Mouse (Mus musculus) thymus, adult 2 months (tissue): ENCODE measurements around the gene Grm4. TPM values are rescaled to one million over a fixed set of nuclear protein-coding genes. Genes with fewer than 3 reads are reported as not detected.

Experiments
- DNase-seq: peaks from one replicate; pipeline ENCODE4 v3.0.0; 2021
- H3K27ac ChIP-seq: fragments of 200-500 bp; 2 replicates; pipeline ENCODE4 v1.5.1; 2012; ENCODE audit warnings: low read length, control low read depth; ENCODE audit not compliant: control insufficient read depth, insufficient read depth
- H3K27me3 ChIP-seq: fragments of 200-500 bp; 2 replicates; pipeline ENCODE4 v1.6.1; 2012; ENCODE audit warnings: mild to moderate bottlenecking, low read length, moderate library complexity, mixed read lengths; ENCODE audit not compliant: control insufficient read depth, insufficient read depth
- H3K36me3 ChIP-seq: fragments of 200-500 bp; 2 replicates; pipeline ENCODE4 v1.6.1; 2012; ENCODE audit warnings: mild to moderate bottlenecking, low read length, moderate library complexity; ENCODE audit not compliant: control insufficient read depth, insufficient read depth
- H3K4me1 ChIP-seq: fragments of 200-500 bp; replicated peaks from 2 replicates; pipeline ENCODE4 v1.6.1; 2012; ENCODE audit warnings: low read length; ENCODE audit not compliant: control insufficient read depth, insufficient read depth
- H3K4me3 ChIP-seq: fragments of 200-500 bp; 2 replicates; pipeline ENCODE4 v1.5.1; 2012; ENCODE audit warnings: mild to moderate bottlenecking, low read length, control low read depth, moderate library complexity; ENCODE audit not compliant: control insufficient read depth, insufficient read depth
- CTCF ChIP-seq: fragments of 200-500 bp; IDR thresholded peaks from 2 replicates; pipeline ENCODE4 v1.5.1; 2012; ENCODE audit warnings: mild to moderate bottlenecking, control low read depth, low read length, moderate library complexity, borderline replicate concordance; ENCODE audit not compliant: control insufficient read depth, poor library complexity, insufficient read depth; ENCODE audit errors: extremely low read depth
- POLR2A ChIP-seq: fragments of 200-500 bp; IDR thresholded peaks from 2 replicates; pipeline ENCODE4 v1.6.1; 2012; ENCODE audit warnings: mild to moderate bottlenecking, low read length, control low read depth, moderate library complexity; ENCODE audit not compliant: control insufficient read depth, poor library complexity, insufficient read depth; ENCODE audit errors: extremely low read depth
- WGBS: fragments of 180-500 bp; shearing (Covaris S2); methylation state at CpG from one replicate; pipeline ENCODE4 v1.1.7; 2018; 5-methylcytosine and 5-hydroxymethylcytosine counted together
- polyA plus RNA-seq: library from polyadenylated mRNA; depleted of rRNA; stranded (reverse); fragments of >200 nt; gene quantifications from 2 replicates; pipeline ENCODE4 v1.2.3, GENCODE M21; 2012

The Grm4 gene
- polyA plus RNA-seq, 1 experiment: 1.5 TPM

DNA sequence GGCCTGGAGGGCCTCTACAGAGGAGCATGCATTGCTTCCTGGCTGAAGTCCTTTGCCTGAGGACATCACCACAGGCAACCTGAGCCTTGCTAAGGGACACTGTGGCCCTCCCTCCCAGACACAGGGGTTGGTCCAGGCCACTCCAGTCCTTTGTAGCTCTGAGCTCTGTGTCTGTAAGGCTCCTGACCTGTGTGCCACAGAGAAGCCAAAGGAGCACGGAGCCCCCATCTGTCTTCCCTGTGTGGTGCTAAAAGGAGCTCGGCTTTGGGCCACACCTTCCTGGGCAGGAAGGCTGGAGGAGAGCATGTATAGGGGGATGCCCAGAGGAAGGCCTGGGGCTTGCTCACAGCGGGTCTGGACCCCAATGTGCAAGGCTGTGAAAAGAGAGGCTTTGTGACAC, 20.8 kb upstream of the Grm4 start:
- WGBS: 95% methylated on average over 3 of the region's 3 CpGs
- Histone ChIP-seq H3K27me3 (no peaks in the 10 kb centered on the region), H3K4me3 (no peak overlapping the region), H3K27ac (no peak overlapping the region), H3K4me1 (peaks cover 8% of the 10 kb centered on the region), H3K36me3 (no peaks in the 10 kb centered on the region)
- no peak for TF ChIP-seq CTCF
- DNase-seq: no peak

DNA sequence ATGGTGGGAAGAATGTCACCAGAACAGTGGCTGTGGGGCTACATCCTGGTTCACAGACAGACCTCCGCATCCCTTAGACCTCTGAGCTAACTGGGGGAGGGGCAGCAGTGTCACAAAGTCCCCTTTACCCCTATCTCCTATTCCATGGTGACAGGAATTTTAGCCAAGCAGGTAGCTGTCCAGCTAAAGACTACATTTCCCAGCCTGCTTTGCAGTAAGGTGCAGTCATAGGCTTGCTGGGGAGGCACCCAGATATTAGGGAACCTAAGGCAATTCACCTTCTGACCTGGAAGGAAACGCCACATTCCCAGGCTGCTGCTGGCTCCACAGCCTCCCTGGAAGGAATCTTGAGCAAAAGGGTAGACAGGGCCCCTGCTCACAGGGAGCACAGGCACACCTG, 20.1 kb upstream of the Grm4 start:
- Histone ChIP-seq H3K27ac (no peak overlapping the region), H3K36me3 (no peaks in the 10 kb centered on the region), H3K4me1 (peaks cover 4% of the 10 kb centered on the region), H3K27me3 (no peaks in the 10 kb centered on the region), H3K4me3 (no peak overlapping the region)
- TF ChIP-seq CTCF: no peak
- no peak for TF ChIP-seq POLR2A
- no peak for DNase-seq
- WGBS: 95% methylated on average over 2 of the region's 2 CpGs

DNA sequence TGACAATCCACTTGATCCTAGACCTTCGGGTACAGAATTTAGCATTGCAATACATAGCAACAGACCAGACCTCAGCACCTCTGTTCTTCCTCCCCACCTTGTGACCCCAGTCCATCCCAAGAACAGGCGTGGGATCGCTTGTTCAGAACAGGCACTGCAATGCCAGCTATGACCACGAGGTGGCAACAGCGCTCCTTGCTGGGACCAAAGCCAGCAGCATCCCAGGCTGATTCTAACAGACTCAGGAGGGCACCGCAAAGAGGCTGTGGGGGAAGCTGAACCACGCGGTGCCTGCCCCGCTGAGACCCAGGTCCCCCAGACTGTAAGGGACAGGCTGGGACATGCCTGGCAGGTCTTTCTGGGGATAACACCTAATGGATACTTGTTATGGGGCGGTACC, 13.5 kb upstream of the Grm4 start:
- 8% methylated on average over 10 of the region's 10 CpGs for WGBS
- H3K4me3 ChIP-seq: no peak overlapping the region
- H3K27ac ChIP-seq: no peak overlapping the region
- no peaks in the 10 kb centered on the region for H3K36me3 ChIP-seq
- TF ChIP-seq POLR2A (no peak), CTCF (peak; percentile 99)
- peak; percentile 92 for DNase-seq
- no peaks in the 10 kb centered on the region for H3K27me3 ChIP-seq
- H3K4me1 ChIP-seq: no peaks in the 10 kb centered on the region

DNA sequence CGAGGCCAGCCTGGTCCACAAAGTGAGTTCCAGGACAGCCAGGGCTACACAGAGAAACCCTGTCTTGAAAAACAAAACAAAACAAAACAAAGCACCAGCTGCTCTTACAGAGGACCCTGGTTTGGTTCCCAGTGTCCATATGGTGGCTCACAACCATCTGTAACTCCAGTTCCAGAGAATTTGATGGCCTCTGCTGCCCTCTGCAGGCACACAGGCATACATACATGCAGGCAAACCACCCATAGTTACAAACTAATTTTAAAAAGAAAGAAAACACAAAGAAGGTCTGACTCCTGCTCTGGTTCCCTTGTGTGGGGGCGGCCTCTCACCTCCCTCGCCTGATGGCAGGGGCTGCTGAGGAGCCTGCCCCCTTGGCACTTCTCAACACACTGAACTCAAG, 12.2 kb upstream of the Grm4 start:
- no peak for TF ChIP-seq CTCF
- TF ChIP-seq POLR2A: no peak
- WGBS: 89% methylated on average over 3 of the region's 3 CpGs
- H3K27me3 ChIP-seq: no peaks in the 10 kb centered on the region

DNA sequence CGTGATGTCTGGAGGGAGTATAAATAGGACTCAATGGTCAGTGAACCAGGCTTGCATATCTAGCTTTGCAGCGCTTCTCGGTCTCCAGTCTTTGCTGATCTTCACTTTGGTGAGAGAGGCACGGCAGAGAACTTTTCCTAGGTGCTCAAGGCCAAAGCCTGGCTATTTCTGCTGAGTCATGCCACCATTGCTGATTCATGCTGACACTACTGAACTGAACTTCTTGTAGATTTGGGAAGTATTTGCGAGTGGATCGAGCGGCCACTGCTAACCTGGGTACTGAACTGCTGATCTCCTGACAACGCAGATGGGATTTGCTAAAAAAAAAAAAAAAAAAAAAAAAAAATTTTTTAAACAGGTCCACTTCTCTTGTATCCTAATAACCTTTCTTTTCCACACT, 10.9 kb upstream of the Grm4 start:
- WGBS: 72% methylated on average over 8 of the region's 8 CpGs
- TF ChIP-seq POLR2A (no peak), CTCF (no peak)

More for the DNA sequence above, 12.2 kb upstream of the Grm4 start:
- no peak for DNase-seq
- H3K4me1 ChIP-seq: no peaks in the 10 kb centered on the region
- no peaks in the 10 kb centered on the region for H3K36me3 ChIP-seq
- H3K27ac ChIP-seq: no peak overlapping the region
- H3K4me3 ChIP-seq: no peak overlapping the region

DNA sequence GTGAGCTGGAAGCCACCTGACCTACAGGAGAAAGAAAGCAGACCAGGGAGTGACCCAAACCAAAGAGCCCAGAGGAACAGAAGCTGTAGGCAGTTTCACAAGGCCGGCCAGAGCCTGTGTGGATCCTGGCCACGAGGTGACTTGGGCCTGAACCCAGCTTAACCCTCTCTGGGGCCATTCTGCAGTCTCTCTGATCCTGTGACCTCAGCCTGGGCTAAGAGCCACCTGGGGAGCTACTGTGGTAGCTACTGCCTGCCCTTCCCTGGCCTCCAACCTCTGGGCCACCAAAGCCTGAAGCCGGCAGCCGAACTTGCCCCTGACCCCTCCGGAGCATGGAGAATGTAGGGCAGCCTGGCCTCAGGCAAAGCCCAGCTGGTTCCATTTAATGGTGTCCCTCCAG, 7.6 kb upstream of the Grm4 start:
- H3K36me3 ChIP-seq: no peaks in the 10 kb centered on the region
- no peak for DNase-seq
- no peaks in the 10 kb centered on the region for H3K27me3 ChIP-seq
- WGBS: 93% methylated on average over 5 of the region's 5 CpGs
- H3K4me3 ChIP-seq: no peak overlapping the region
- TF ChIP-seq POLR2A (no peak), CTCF (no peak)
- no peaks in the 10 kb centered on the region for H3K4me1 ChIP-seq
- H3K27ac ChIP-seq: no peak overlapping the region

More for the DNA sequence above, 10.9 kb upstream of the Grm4 start:
- Histone ChIP-seq H3K36me3 (no peaks in the 10 kb centered on the region), H3K27ac (no peak overlapping the region), H3K27me3 (no peaks in the 10 kb centered on the region), H3K4me1 (no peaks in the 10 kb centered on the region), H3K4me3 (no peak overlapping the region)
- no peak for DNase-seq

DNA sequence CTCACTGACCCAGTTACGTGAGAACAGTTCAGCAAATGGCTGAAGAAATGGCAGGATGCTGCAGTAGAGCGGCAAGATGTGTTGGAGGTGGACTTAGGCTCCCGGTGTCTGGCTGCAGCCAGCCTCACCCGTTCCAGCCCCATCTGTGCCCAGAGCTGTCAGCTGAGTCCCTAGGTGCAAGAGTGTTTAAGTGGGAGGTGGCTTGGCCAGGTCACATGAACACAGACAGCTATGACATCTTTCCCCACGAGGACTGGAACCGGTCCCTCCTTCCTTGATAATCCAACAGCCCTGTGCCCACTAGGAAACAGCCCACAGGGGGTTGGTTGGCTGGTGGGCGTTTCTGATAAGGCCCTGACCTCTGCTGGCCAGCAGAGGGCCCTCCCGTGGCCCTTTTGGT, 6.8 kb upstream of the Grm4 start:
- Histone ChIP-seq H3K27ac (no peak overlapping the region), H3K4me1 (no peaks in the 10 kb centered on the region), H3K27me3 (no peaks in the 10 kb centered on the region), H3K36me3 (no peaks in the 10 kb centered on the region), H3K4me3 (no peak overlapping the region)
- TF ChIP-seq POLR2A (no peak), CTCF (no peak)
- 77% methylated on average over 8 of the region's 8 CpGs for WGBS
- no peak for DNase-seq

DNA sequence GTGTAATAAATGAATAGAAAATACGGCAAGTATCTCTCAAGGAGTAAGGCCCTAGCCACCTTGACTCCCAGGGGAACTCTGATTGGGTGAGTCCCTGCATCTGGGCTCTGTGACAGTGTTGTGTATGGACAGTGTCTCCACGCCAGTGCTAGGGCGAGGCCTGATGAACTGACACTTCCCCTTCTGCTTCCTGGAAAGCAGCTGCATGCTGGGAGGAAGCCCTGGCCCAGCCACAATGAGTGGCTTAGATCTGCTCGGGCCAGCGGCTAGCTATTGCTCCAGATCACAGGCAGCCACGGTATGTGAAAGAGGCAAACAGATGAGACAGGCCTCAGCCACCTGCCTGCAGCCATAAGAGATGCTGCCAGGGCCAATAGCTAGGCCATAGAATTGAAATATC, 6.0 kb upstream of the Grm4 start:
- WGBS: 46% methylated on average over 6 of the region's 6 CpGs
- no peaks in the 10 kb centered on the region for H3K36me3 ChIP-seq
- DNase-seq: no peak
- H3K4me3 ChIP-seq: no peak overlapping the region
- no peaks in the 10 kb centered on the region for H3K4me1 ChIP-seq
- no peaks in the 10 kb centered on the region for H3K27me3 ChIP-seq
- no peak overlapping the region for H3K27ac ChIP-seq
- no peak for TF ChIP-seq POLR2A
- no peak for TF ChIP-seq CTCF
